ENCODE assay signal across 9 mouse cellular contexts in genomic region chr10:50199857-50200256, GRCm38 (mm10).
DNase-seq lines count a peak whose midpoint lies in the region; ATAC-seq and TF ChIP-seq lines count a peak whose summit lies in the region.
"Had no signal": no experiment of that assay in that cellular context is flagged by ENCODE, and none has a peak within 500 bp of the region (broad histone marks: within the 10 kb centered on the region; RNA-seq: fewer than 3 reads in every experiment).

No protein-coding gene starts in this region.

- intact Hi-C loops in left cerebral cortex, adult 2 months (cut with DNase I): loop anchor here (5.0 to 10.0 kb wide), 2 partner anchors 335 to 413 kb away; partner anchors contain the start of gene Grik2
- intact Hi-C loops in left cerebral cortex, postnatal 36 days (cut with DNase I): loop anchor here (10.0 kb wide), 1 partner anchor 415 kb away; the partner anchor contains the start of gene Grik2

- peak; percentile 90 for ATAC-seq in hindbrain, embryonic 13.5 days (ENCODE audit: low FRiP score)

- TF ChIP-seq POLR2A in cerebellum, adult 2 months (IDR thresholded peaks at IDR 0.05; ENCODE audit: borderline replicate concordance, insufficient read depth, low read length): no peak

- no peaks in the 10 kb centered on the region for H3K27me3 ChIP-seq in cerebellum, adult 2 months (ENCODE audit: control insufficient read depth, insufficient read depth, low read length)
- H3K27me3 ChIP-seq in hindbrain, embryonic 13.5 days: no peaks in the 10 kb centered on the region
- H3K27me3 ChIP-seq: liver, embryonic 13.5 days had no signal

- H3K27ac ChIP-seq in left cerebral cortex, adult 2 months: no peak overlapping the region
- H3K27ac ChIP-seq in cerebellum, adult 2 months (ENCODE audit: insufficient read depth, low read length): no peak overlapping the region
- peak overlapping the region; percentile 58 for H3K27ac ChIP-seq in hindbrain, embryonic 13.5 days
- H3K27ac ChIP-seq: liver, embryonic 13.5 days had no signal

- H3K9me3 ChIP-seq in hindbrain, embryonic 13.5 days: no peaks in the 10 kb centered on the region
- H3K9me3 ChIP-seq: liver, embryonic 13.5 days had no signal

- no peak overlapping the region for H3K9ac ChIP-seq in hindbrain, embryonic 13.5 days
- H3K9ac ChIP-seq: liver, embryonic 13.5 days had no signal

- no peak overlapping the region for H3K4me2 ChIP-seq in hindbrain, embryonic 13.5 days
- H3K4me2 ChIP-seq: liver, embryonic 13.5 days had no signal

- H3K4me3 ChIP-seq in left cerebral cortex, adult 2 months: no peak overlapping the region
- H3K4me3 ChIP-seq in cerebellum, adult 2 months (replicated peaks; ENCODE audit: insufficient read depth, low read depth, low read length): no peak overlapping the region
- H3K4me3 ChIP-seq in hindbrain, embryonic 13.5 days: no peak overlapping the region
- H3K4me3 ChIP-seq: liver, embryonic 13.5 days had no signal

- H3K4me1 ChIP-seq in cerebellum, adult 2 months (ENCODE audit: control insufficient read depth, insufficient read depth, low read length): peaks cover 2% of the 10 kb centered on the region; the same call in 1 of the 2 replicates
- no peaks in the 10 kb centered on the region for H3K4me1 ChIP-seq in hindbrain, embryonic 13.5 days (replicated peaks)
- H3K4me1 ChIP-seq: liver, embryonic 13.5 days had no signal

- peak; percentile 52 for TF ChIP-seq CTCF in left cerebral cortex, adult 2 months (IDR thresholded peaks at IDR 0.05)
- peak; percentile 53; the same call in 1 of the 2 replicates for TF ChIP-seq CTCF in cerebellum, adult 2 months (IDR thresholded peaks at IDR 0.05; ENCODE audit: borderline replicate concordance, insufficient read depth, low read depth, low read length)

- H3K36me3 ChIP-seq in hindbrain, embryonic 13.5 days: no peaks in the 10 kb centered on the region
- H3K36me3 ChIP-seq: liver, embryonic 13.5 days had no signal

- no peak for DNase-seq in left cerebral cortex, adult 2 months (ENCODE audit: extremely low spot score in 1 of 2, low spot score in 2 of 2)
- DNase-seq in left cerebral cortex, postnatal 36 days (ENCODE audit: low spot score in 2 of 2): no peak
- DNase-seq in cerebellum, adult 2 months: peak; percentile 24 to 71
- peak; percentile 64 for DNase-seq in retina, postnatal 1 day
- no peak for DNase-seq in gastrocnemius, postnatal 25 days
- no peak for DNase-seq in urinary bladder, adult 2 months (ENCODE audit: low spot score)
- DNase-seq in thymus, postnatal 25 days: no peak
- DNase-seq: liver, embryonic 13.5 days had no signal

Comparison
In these comparisons a context has a peak if more than half of its experiments do, and no peak if none do; other contexts are left out.
1. DNase-seq: peak in cerebellum, adult 2 months (2 of 2) and retina, postnatal 1 day (single experiment); none in left cerebral cortex, adult 2 months (0 of 2), left cerebral cortex, postnatal 36 days (0 of 2), gastrocnemius, postnatal 25 days (single experiment), urinary bladder, adult 2 months (single experiment) and thymus, postnatal 25 days (single experiment).